Mouse (Mus musculus): ENCODE data around the gene Slc12a8. TPM values are rescaled to one million over a fixed set of nuclear protein-coding genes. Genes with fewer than 3 reads are reported as not detected.

Slc12a8 gene
- 0.35 TPM for total RNA-seq (2023)

DNA sequence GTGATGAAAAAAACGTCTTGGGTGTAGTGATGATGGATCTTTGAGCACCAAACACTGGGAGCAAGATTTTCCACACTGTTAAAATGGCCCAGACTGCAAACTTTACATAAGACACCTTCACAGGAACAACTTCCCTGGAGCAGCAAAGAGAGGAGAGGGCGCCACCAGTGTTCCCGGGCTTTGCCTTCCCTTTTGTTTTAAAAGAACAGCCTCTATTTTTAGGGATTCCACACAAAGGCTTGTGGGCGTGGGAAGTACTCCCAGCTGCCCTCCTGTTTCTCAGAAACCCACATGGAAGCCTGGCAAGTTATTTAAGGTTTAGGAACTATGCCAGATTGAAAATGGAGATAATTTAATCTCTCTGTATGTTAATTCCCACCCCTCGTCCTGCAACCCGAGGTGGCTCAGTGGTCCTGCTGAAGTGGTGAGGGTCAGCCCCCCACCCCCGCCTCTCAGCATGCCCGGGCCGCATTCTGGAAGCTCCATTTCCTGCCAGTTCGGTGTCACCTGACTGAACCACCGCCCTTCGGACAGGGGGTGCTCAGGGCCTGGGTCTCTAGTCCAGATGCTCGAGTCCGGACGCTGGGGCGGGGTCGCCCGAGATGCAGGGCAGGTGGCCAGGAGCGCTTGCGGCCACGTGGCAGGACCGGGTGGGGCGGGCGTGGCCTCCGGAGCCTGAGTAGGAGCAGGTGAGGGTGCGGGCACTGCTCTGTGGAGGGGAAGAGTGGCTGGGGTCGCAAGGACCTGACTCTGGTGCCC, at the start of gene Slc12a8:
Gene Slc12a8 (plus strand): TSS at position 522 of the 759 bp plus-strand sequence.

DNA sequence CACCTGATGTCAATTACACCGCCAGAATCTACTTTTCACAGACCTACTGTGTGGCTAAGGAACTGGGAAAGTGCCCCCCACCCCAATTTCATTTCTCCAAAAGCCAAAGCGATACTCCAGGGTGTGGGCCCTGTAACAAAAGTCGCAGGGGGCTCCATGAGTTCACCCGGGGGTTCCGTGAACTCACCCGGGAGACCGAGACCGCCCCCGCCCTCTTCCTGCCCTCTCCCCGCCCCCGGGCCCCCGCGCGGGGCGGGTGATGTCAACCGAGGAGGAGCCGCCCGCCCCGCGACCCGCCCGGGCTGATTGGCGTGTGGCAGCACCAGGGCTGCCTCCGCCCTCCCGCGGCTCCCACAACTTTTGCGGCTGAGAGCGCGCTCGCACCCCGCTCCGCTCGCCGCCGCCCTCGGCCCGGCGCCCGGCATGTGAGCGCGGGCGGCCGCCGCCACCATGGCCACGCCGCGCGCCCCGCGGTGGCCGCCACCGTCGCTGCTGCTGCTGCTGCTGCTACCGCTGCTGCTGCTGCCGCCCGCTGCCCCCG, 167.1 kb downstream of the Slc12a8 start, which contains the start of gene Heg1:
Gene Heg1 (plus strand): TSS at position 209 of the 541 bp plus-strand sequence.

Other genes with a start within 250 kb of the Slc12a8 start
- 98.0 TPM for gene Zfp148, start 136.5 kb upstream of the Slc12a8 start, total RNA-seq (2023)
- gene Heg1, start 167.0 kb downstream of the Slc12a8 start, total RNA-seq (2023) = 48.9 TPM